ENCODE assay signal across 27 mouse cellular contexts in genomic region chr19:40380656-40381055, GRCm38 (mm10).
A peak's percentile ranks its signal among the peaks of the same experiment; 100 is the strongest.
DNase-seq lines count a peak whose midpoint lies in the region; ATAC-seq lines count a peak whose summit lies in the region.
"Had no signal": no experiment of that assay in that cellular context is flagged by ENCODE, and none has a peak within 500 bp of the region (broad histone marks: within the 10 kb centered on the region; RNA-seq: fewer than 3 reads in every experiment).

No protein-coding gene starts in this region.

- no peak for DNase-seq in heart, adult 9 months (ENCODE audit: low spot score in 2 of 2)
- peak; percentile 30 for DNase-seq in kidney, postnatal 10 days
- DNase-seq in kidney, adult 18-20 months: no peak
- DNase-seq in neural tube, embryonic 10.5 days (ENCODE audit: extremely low spot score, low spot score): no peak
- no peak for DNase-seq in layer of hippocampus, postnatal 25 days (ENCODE audit: extremely low spot score in 1 of 2, low spot score in 1 of 2)
- DNase-seq: adrenal gland, postnatal 36 days; B cell, adult 2 months; cerebellum, adult 11 months; cerebellum, adult 9-11 months; kidney, adult 2 months; liver; right cerebral cortex, postnatal 14 days; spleen, adult 18-20 months had no signal

- WGBS in heart, embryonic 14.5 days: 30% methylated on average over 3 of the region's 3 CpGs
- 55% methylated on average over 3 of the region's 3 CpGs for WGBS in neural tube, embryonic 13.5 days

- H3K27ac ChIP-seq in heart, embryonic 14.5 days (replicated peaks in 1 of 2; ENCODE audit: control insufficient read depth in 1 of 2, insufficient read depth in 1 of 2, low read depth in 2 of 2, low read length in 2 of 2): peak overlapping the region; percentile 43 to 46; a peak in 3 of 4 replicates
- H3K27ac ChIP-seq in neural tube, embryonic 13.5 days (replicated peaks): no peak overlapping the region; the same call in 1 of the 2 replicates
- H3K27ac ChIP-seq: embryonic facial prominence, embryonic 15.5 days; hindbrain, embryonic 12.5 days; kidney, postnatal 0 days; limb, embryonic 10.5 days; liver, embryonic 15.5 days; macrophage had no signal

- no peak overlapping the region for H3K4me3 ChIP-seq in heart, embryonic 14.5 days (ENCODE audit: control insufficient read depth in 1 of 2, insufficient read depth in 1 of 2, low read depth in 1 of 2, low read length in 2 of 2)
- H3K4me3 ChIP-seq in neural tube, embryonic 13.5 days: no peak overlapping the region
- H3K4me3 ChIP-seq: embryonic facial prominence, embryonic 15.5 days; hindbrain, embryonic 12.5 days; limb, embryonic 10.5 days; liver, embryonic 15.5 days had no signal

- ATAC-seq in heart, embryonic 14.5 days (ENCODE audit: insufficient number of reproducible peaks, insufficient read depth, low FRiP score, low read depth): no peak
- no peak for ATAC-seq in neural tube, embryonic 13.5 days (ENCODE audit: low read depth)
- ATAC-seq: forebrain, embryonic 14.5 days; inflammation-experienced regulatory T-cells, adult 6 months; Patski had no signal

- H3K9me3 ChIP-seq in heart, embryonic 14.5 days (ENCODE audit: control insufficient read depth, low read length): no peaks in the 10 kb centered on the region
- no peaks in the 10 kb centered on the region for H3K9me3 ChIP-seq in neural tube, embryonic 13.5 days
- H3K9me3 ChIP-seq: embryonic facial prominence, embryonic 15.5 days; G1E; hindbrain, embryonic 12.5 days; limb, embryonic 10.5 days; liver, embryonic 15.5 days had no signal

- no peak overlapping the region for H3K4me2 ChIP-seq in heart, embryonic 14.5 days (ENCODE audit: low read length)
- H3K4me2 ChIP-seq in neural tube, embryonic 13.5 days: peak overlapping the region; percentile 6; the same call in 1 of the 2 replicates
- H3K4me2 ChIP-seq: embryonic facial prominence, embryonic 15.5 days; hindbrain, embryonic 12.5 days; liver, embryonic 15.5 days; midbrain, embryonic 11.5 days had no signal

- peaks cover 24 to 63% of the 10 kb centered on the region in 2 experiments for H3K4me1 ChIP-seq in heart, embryonic 14.5 days (ENCODE audit: control insufficient read depth in 2 of 2, insufficient read depth in 2 of 2, low read length in 2 of 2)
- H3K4me1 ChIP-seq in neural tube, embryonic 13.5 days (replicated peaks): peaks cover 39% of the 10 kb centered on the region
- H3K4me1 ChIP-seq: embryonic facial prominence, embryonic 15.5 days; liver, embryonic 15.5 days had no signal

- H3K9ac ChIP-seq in heart, embryonic 14.5 days (ENCODE audit: low read length): no peak overlapping the region
- H3K9ac ChIP-seq in neural tube, embryonic 13.5 days: no peak overlapping the region
- H3K9ac ChIP-seq: embryonic facial prominence, embryonic 15.5 days; hindbrain, embryonic 12.5 days; liver, embryonic 15.5 days had no signal

- H3K36me3 ChIP-seq in heart, embryonic 14.5 days (ENCODE audit: control insufficient read depth, insufficient read depth, low read length): peaks cover 22% of the 10 kb centered on the region
- peaks cover 37% of the 10 kb centered on the region for H3K36me3 ChIP-seq in neural tube, embryonic 13.5 days
- H3K36me3 ChIP-seq: embryonic facial prominence, embryonic 15.5 days; limb, embryonic 10.5 days had no signal

- no peaks in the 10 kb centered on the region for H3K27me3 ChIP-seq in heart, embryonic 14.5 days (ENCODE audit: control insufficient read depth, insufficient read depth, low read length)
- H3K27me3 ChIP-seq in neural tube, embryonic 13.5 days: no peaks in the 10 kb centered on the region
- H3K27me3 ChIP-seq: CH12.LX; embryonic facial prominence, embryonic 15.5 days; hindbrain, embryonic 12.5 days; liver, embryonic 15.5 days; Patski had no signal
